Mouse (Mus musculus) heart, adult 2 months (tissue): Measurements from ENCODE around the gene Olfr1294.

ENCODE experiments used
- CTCF ChIP-seq: fragments of 200-600 bp; IDR thresholded peaks from 2 replicates; pipeline ENCODE4 v1.8.1; 2022; ENCODE audit warnings: antibody characterized with exemption, mild to moderate bottlenecking, moderate library complexity
- EP300 ChIP-seq: fragments of 200-500 bp; IDR thresholded peaks from 2 replicates; pipeline ENCODE4 v1.6.1; 2011; ENCODE audit warnings: low read depth, low read length, control low read depth; ENCODE audit not compliant: insufficient read depth

GRCm38 (mm10) chr2:111524903-111525302 is 15.2 kb downstream of the Olfr1294 start, which contains the start of gene Olfr1293-ps:
- no peak for TF ChIP-seq CTCF
- no peak for TF ChIP-seq EP300
